Mouse (Mus musculus): Measurements from ENCODE around the gene Orc5.

Orc5 gene

DNA sequence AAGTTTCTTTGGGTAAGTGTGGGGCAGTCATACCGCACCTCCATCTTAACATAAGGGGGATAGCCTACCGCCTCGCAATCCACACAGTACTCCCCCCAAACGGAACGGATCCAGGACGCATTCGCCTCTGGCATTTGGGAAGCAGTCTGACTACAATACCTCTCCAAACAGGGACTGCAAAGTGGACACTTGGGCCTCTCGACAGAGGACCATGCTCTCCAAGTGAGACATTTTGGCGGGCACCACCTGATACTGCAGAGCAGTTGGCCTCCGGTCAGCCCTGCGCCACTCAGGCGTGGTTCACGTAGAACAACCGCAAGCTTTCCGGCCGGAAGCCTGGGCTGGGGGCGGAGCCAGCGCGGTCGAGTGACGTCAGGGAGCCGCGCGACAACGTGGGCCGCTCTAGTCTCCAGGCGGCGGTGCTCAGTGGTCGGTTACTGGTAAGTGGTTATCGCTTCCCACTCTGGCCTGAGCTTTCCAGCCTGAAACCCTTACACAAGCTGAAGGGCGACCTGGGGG lies at the start of gene Orc5:
Gene Orc5, minus strand, starts transcription at position 397 of the 519 bp plus-strand sequence.
- DNase-seq (ENCODE audit: low spot score in 2 of 2): peak; percentile 84 to 88

DNA sequence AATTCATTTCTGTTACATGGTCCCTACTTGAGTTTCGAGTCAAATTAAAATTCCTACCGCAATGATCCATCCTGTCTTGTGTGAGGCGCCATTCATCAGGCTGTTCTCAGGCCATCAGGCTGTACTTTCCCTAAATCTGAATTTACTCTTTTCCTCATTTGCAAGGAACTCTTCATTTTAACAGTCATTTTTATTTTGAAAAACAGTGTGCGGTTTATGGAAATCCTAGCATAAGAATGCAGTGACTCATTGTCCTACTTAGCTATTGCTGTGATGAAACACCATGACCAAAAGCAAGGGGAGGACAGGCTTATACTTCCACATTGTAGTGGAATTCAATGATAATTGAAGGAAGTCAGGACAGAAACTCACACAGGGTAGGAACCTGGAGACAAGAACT lies 46.8 kb upstream of the Orc5 start:
- DNase-seq (ENCODE audit: low spot score in 2 of 2): no peak

- DNase-seq (ENCODE audit: low spot score in 2 of 2): no peak
Observed at GRCm38 (mm10) chr5:22589370-22589966, 39.2 kb upstream of the Orc5 start.

DNA sequence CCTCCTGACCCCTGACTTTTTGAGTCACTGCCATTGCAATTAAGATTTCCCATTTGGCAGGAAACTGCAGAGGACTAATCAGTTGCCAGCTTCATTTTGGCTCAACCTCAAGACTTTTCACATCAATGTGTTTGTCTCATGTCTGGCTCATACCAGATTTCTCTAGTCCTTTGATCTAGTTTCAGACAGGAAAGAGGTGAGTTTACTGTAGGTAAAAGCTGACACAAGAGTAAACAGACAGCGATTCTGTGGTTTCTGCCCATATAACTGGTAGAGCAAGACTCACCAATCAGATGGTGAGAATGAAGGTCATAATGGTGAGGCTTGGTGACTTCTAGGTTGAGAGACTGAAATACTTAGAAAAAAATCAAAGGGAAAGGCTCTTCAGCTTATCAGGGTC lies 37.3 kb upstream of the Orc5 start:
- no peak for DNase-seq (ENCODE audit: low spot score in 2 of 2)

GRCm38 (mm10) chr5:22584556-22584955 lies 34.3 kb upstream of the Orc5 start:
- no peak for DNase-seq (ENCODE audit: low spot score in 2 of 2)

DNA sequence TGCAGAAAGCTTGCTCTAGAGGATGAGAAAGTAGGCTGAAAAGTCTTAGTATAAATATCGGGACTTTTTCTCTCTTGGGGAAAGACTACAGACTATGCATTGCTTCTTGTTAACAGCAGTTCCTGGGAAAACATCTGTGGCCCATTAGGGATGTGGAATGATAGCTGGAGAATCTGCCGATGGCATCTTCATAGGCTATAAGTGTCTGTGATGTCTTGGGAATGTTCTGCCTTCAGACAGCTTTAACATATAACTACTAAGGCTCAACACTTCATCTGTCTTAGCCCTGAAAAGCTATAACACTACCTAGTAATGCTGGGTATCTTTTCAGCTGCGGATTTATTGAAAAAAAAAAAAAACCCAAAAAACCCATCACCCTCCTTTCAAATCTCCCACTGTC lies 27.8 kb upstream of the Orc5 start:
- no peak for DNase-seq (ENCODE audit: low spot score in 2 of 2)

GRCm38 (mm10) chr5:22574751-22575150 lies 24.5 kb upstream of the Orc5 start:
- DNase-seq (ENCODE audit: low spot score in 2 of 2): no peak

DNA sequence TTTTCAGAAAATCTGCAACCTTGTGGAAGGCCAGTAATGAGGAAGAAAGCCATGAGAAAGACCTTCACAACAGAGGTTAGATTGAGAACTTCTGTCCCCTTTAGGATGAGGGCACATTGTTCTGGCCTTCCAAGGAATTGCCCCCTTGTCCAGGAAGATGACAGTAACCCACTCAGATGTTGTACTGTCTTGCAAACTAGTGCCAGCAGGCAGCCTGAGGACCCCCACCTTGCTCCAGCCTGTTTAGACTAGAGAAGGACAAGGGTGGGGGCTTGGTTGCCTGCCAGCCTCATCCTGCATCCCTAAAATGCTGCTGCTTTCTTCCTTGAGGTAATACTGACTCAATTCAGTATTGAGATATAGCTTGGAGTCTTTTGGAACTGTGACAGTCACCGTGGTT lies 23.9 kb upstream of the Orc5 start:
- no peak for DNase-seq (ENCODE audit: low spot score in 2 of 2)

- no peak for DNase-seq (ENCODE audit: low spot score in 2 of 2)
Observed at GRCm38 (mm10) chr5:22573696-22574095, 23.5 kb upstream of the Orc5 start.

DNA sequence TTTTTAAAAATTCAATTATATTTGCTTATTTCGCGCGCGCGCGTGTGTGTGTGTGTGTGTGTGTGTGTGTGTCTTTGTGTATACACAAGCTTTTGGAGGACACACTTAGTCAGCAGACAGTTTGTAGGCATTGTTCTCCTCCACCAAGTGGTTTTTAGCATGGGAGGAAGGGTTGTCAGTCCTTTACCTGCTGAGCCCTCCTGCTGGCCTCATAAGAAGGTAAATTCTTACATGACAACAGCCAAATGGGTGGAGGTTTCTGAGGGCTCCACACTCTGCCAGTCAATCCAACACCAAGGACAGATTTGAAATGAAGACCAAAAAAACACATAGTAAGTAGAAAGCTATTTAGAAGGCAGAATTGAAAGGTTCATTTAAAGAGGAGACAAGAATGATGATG lies 22.7 kb upstream of the Orc5 start:
- DNase-seq (ENCODE audit: low spot score in 2 of 2): no peak

DNA sequence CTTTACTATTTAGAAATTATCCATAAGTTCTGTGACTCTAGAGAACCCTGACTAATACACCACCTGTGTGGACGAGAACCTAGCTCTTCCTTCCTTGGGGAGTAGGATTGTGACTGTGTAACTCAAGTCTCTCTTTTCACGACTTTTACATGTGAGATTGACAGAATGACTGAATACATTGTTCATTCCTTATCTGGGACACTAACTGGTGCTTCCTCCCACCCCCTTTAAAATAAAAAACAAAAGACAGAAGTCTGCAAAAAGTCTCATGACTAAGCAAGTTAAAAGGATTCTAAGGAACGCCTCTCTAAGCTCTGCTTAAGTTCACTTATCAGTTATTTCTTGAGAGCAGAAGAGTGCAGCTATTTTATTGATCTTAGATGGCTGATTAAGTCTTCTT lies 22.2 kb upstream of the Orc5 start:
- DNase-seq (ENCODE audit: low spot score in 2 of 2): no peak

- no peak for DNase-seq (ENCODE audit: low spot score in 2 of 2)
Observed at GRCm38 (mm10) chr5:22565708-22566107, 15.5 kb upstream of the Orc5 start.

DNA sequence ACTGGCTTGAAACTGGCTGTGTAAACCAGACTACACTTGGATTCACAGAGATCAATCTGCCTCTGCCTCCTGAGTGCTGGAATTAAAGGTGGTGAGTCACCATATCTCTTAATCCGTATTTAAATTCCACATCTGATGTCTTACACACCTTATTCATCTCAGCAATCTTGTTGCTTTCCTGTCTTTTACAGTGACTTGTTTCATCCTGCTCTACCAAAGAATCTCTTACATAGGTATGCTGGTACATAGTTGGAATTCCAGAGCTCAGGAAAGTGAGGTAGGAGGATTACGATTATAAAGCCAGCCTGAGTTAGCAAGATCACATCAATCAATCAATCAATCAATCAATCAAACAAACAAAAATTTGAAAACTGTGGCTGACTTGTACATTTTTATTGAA lies 9.6 kb upstream of the Orc5 start:
- DNase-seq (ENCODE audit: low spot score in 2 of 2): no peak

- no peak for DNase-seq (ENCODE audit: low spot score in 2 of 2)
Observed at GRCm38 (mm10) chr5:22557491-22558113, 7.4 kb upstream of the Orc5 start.

- no peak for DNase-seq (ENCODE audit: low spot score in 2 of 2)
Observed at GRCm38 (mm10) chr5:22556713-22557112, 6.5 kb upstream of the Orc5 start.

DNA sequence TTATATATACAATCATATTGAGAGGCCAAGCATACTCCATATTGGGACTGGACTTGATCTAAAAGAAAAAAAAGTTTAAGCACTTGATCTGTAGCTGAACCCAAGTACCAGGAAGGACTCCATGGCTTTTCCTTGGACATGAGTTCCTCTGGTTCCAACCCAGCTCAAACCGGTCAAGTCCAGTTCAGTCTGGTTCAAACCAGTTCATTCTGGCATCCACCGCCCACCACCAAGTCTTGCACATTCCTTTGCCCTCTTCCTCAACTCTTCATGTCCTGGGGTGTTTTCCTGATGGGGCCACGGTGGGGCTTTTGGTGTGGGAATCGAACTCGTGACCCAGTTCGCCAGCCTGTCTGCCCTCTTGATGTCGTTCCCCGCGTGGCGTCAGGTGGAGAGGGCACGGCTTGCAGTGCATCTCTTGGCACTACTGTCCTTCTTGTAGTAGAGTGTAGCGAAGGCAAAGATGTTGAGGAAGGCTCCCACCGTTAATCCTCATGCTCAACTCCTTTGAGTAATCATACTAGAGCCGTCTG lies 2.1 kb upstream of the Orc5 start:
- DNase-seq (ENCODE audit: low spot score in 2 of 2): no peak

DNA sequence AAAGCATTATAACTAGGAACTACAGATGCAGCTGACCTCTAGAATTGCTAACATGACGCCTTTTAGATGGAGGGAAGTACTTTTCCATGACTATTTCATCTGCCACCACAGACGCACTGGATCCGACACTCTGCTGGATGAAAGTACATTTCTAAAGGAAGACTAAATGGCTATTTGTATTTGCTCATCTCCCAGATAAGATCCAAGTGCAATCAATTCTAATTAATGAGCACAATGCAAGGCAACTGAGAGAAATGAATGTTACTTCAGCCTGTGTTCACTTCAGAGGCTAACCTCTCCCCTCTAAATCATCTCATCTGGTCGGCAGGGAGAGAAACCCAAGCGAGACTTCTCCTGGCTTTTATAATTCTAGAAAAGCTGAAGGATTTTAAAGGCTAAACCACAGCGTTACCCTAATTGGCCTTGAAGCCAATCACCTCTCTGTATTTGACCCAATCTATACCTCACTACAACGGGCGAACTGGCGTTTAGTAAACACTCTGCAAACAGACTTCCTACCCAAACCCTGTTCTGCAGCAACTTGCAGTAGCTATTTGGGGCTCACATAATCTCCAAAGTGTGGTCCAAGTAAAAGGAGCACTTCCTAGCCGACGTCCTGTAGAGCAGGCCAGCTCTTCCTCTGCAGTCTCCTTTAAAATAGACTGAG lies 730 bp downstream of the Orc5 start:
- no peak for DNase-seq (ENCODE audit: low spot score in 2 of 2)

DNA sequence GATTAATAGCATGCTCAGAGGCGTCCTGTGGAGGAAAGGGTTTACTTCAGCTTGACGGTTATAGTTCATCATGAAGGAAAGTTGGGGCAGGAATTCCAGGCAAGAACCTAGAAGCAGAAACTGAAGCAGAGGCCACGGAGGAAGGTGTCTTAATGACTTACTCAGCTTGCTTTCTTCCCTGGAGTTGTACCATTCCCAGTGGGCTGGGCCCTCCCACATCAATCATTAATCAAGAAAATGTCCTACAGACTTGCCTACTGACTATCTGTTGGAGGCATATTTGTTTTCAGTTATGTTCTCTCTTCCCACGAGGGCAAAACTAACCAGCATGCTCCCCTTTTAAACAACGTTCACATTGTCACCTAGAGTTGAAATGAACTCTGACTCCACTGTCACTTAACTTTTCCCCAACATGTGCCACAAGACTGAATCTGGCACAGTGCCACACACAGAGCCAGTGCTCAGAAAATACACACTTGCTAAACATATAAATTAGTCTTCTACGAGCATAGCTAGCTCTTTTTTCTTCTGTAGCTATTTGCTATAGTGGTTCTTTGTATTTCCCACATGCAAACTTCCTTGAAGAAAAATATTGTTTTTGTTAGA lies 1.6 kb downstream of the Orc5 start:
- no peak for DNase-seq (ENCODE audit: low spot score in 2 of 2)

DNA sequence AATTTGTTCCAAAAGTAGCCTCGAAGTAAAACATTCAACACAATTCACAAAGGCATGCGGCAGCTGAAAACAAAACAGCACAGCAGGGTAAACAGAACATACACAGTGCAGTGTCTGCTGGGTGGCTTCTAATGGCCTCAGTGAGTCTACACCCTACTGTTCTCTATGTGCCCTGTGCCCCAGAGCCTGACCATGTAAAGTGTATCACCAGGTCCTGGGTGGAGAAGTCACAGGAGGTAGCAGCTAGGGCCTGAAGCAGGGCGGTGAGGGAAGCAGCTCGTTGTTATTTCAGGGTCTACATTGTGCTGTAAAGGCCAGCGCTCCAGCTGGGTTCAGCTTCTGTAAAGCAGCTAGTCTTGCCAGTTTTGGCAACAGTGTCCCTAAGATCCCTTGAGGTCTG lies 3.7 kb downstream of the Orc5 start:
- no peak for DNase-seq (ENCODE audit: low spot score in 2 of 2)

- no peak for DNase-seq (ENCODE audit: low spot score in 2 of 2)
Observed at GRCm38 (mm10) chr5:22545305-22545704, 4.9 kb downstream of the Orc5 start.

DNA sequence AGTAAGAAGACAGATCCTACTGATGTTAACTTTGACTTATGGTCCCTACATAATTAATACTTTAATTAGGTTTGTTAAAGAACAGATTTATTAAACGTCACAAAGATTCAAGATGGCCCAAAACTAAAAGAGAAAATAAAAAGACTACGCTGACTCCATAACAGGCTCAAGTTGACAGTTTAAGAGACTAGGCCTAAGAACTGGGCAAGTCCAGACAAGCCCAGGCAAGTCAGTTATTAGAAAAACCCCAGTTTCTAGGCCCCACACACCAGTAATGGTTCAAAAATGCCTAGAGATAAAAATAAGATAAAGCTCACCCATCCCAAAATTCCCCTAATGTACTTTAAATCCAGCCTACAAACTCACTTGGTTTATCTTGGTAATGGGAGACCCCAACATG lies 7.6 kb downstream of the Orc5 start:
- no peak for DNase-seq (ENCODE audit: low spot score in 2 of 2)

DNA sequence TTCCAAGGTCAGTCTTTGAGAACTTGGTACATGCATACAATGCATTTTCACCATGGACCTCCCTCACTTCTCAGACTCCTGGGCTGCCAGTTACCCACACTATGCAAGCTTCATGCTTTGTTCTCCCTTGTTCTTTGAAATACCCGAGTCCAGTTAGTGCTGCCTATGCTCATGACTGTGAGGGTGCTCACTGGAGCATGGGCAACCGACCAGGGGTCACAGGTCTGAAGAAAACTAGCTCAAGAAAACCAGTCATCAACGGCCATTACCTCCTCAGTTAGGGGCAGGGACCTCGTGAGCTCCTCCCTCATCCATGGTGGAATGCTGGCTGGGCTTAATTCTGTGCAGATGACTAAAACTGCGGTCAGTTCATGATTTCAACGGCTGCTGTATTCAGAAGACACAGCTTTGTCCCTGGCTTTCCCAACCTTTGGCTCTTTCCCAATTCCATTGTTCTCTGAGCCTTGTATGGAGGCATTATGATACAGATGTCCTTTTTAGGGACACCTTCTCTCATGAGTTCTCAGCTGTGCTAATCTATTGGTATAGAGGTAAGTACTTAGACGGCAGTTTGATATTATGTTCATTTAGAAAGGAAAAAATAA lies 11.1 kb downstream of the Orc5 start:
- no peak for DNase-seq (ENCODE audit: low spot score in 2 of 2)
